Mouse (Mus musculus) kidney, adult 11 months (tissue): ENCODE measurements around the gene Trappc11.
A peak's percentile ranks its signal among the peaks of the same experiment; 100 is the strongest.

ENCODE experiments used
- DNase-seq: peaks from one replicate; pipeline ENCODE4 v3.0.0; 2022

Trappc11 gene

GRCm38 (mm10) chr8:47533344-47534125 lies at the start of gene Trappc11, which contains the start of gene Rwdd4a:
Trappc11 (minus strand) TSS chr8:47533470.
Rwdd4a (plus strand) TSS chr8:47533664.
- peak; percentile 99 for DNase-seq

GRCm38 (mm10) chr8:47581454-47581853 lies 48.2 kb upstream of the Trappc11 start:
- no peak for DNase-seq

GRCm38 (mm10) chr8:47573482-47573881 lies 40.2 kb upstream of the Trappc11 start:
- DNase-seq = no peak

DNA sequence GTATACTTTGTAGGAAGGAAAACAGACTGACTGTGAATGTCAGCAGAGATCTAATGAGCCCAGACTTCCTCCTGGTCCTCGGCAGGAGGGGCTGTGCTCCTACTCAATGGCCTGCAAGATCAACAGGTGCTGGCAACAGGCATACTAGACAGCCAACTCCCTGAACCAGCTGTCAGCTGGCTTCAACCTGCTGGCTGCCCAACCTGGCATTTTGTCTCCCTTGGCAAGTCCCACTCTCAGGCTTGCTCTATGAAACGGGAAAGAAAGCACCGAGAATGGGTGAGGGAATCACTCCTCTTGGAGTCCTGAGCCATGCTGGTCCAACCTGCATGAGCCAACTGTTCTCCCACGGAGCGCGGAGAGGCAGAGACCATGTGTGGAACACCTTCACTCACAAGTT lies 36.9 kb upstream of the Trappc11 start:
- no peak for DNase-seq

DNA sequence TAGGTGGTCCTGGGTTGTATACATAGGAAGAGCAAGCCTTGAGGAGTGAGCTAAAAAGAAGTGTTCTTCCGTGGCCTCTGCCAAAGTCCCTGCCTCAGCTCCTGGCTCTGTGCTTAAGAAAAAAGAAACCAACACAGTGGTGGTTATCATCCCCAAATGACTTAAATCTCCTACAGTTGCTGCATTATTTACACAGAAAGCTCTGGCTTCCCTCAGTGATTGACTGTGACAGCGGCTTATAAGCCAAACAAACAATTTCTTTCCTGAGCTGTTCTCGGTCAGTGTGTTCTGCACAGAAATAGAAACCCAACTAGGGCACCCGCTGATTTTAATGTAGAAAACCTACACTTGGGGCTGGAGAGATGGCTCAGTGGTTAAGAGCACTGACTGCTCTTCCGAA lies 34.8 kb upstream of the Trappc11 start:
- no peak for DNase-seq

DNA sequence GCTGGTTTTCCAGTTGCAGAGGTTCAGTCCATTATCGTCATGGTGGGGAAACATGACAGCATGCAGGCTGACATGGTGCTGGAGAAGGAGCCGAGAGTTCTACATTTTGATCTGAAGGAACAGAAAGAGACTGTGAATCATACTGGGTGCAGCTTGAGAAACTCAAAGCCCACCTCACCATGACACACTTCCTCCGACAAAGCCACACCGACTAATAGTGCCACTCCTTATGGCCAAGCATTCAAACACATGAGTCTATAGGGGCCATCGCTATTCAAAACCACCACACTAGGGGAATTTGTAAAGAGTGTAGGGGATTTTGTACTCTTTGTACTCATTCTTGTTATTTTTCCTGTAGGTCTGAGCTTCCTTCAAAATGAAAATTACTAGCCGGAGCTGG lies 33.3 kb upstream of the Trappc11 start:
- no peak for DNase-seq

GRCm38 (mm10) chr8:47560801-47561200 lies 27.5 kb upstream of the Trappc11 start:
- no peak for DNase-seq

DNA sequence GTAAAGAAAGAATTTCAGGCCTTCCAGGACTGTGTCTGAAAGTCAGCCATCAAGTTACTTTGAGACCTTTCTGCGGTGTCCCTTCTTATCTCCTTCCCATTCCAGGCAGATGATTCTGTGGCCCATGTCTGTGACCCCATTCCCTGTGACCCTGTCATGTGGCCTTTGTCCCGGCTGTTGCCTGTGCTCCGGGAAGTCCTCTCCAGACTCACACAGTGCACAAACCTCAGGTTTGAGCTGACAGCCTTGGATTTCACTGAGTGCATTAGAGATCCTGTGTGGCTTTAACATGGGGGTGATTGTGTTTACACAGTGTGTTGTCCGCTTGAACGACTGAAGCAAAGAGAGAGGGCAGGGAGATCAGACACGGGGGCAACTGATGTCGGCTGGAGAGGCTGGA lies 25.0 kb upstream of the Trappc11 start:
- no peak for DNase-seq

DNA sequence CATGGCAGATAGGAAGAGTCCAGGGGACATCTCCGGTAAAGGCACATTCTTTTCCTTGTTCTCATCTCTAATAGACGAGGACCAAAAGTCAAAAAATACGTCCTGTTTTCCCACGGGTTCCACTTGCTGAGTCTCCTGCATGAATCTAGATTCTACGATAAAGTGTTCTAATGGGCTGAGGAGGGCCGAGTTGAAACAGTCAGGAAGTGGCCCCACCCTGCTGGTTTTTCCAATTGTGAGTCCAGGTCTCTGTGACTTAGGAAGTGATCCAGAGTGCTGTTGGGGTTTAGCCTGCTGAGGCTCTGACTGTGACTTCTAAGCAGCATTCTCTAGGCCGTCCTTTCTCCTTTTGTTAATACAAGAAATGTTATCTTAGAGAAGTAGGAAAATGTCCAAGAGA lies 23.2 kb upstream of the Trappc11 start:
- DNase-seq = no peak

DNA sequence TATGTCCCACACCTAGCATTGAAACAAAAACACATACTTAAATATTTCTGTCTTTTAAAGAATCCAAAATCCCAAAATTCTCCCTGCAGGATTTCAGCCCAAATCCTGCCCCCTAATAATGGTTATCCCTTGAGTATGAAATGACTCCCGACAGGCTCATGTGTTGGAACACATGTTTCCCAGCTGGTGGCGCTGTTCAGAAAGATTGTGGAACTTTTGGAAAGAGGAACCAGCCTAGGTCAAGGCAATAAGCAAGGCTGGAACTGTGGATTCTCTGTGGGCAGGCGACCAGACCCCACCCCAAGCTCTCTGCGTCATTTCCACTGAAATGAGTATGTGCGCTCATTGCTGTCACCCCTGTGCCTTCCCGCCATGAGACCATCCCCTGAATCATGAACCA lies 20.3 kb upstream of the Trappc11 start:
- DNase-seq = no peak

- DNase-seq = no peak
Measured at GRCm38 (mm10) chr8:47547102-47547501, 13.8 kb upstream of the Trappc11 start.

- no peak for DNase-seq
Measured at GRCm38 (mm10) chr8:47544094-47544493, 10.8 kb upstream of the Trappc11 start.

DNA sequence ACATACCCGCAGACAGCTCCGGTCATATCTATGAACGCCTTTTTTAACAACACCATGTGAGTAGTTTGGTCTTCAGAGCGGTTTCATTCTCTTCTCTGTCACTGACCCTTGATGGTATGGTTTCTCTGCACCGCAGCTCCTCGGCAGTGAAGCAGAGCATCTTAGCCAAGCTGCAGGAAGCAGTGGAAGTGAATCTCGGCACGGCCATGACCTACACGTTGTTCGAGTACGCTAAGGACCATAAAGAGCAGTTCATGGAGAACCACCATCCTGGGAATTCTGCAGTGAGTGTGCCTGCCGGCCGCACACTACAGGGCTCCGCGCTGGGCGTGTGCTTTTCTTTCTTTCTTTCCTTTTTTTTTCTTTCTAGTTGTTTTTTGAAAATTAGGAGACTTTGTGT lies 9.5 kb upstream of the Trappc11 start:
- no peak for DNase-seq

GRCm38 (mm10) chr8:47538323-47538722 lies 5.1 kb upstream of the Trappc11 start:
- peak; percentile 33 for DNase-seq

DNA sequence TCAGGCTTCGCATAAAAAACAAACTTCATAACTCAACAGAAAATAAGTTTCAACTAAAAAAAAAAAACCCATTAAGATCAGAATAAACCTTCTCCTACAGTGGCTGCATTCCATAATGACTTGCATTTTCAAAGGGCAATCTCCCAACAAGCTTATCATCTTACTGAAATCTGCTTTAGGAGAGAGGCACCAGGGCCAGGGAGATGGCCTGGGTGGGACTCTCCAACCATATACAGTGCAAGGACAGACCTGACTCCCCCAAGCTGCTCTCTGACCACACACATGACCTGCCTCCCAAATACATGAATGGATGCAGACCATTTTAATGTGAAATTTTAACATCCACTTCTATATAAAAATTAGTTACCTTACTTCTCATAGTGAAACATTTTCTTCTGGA lies 5.2 kb downstream of the Trappc11 start:
- no peak for DNase-seq

GRCm38 (mm10) chr8:47513601-47514000 lies 19.7 kb downstream of the Trappc11 start:
- no peak for DNase-seq

- no peak for DNase-seq
Measured at GRCm38 (mm10) chr8:47510930-47511329, 22.3 kb downstream of the Trappc11 start.

GRCm38 (mm10) chr8:47505431-47505830 lies 27.8 kb downstream of the Trappc11 start:
- no peak for DNase-seq

- DNase-seq = no peak
Measured at GRCm38 (mm10) chr8:47502546-47502945, 30.7 kb downstream of the Trappc11 start.

- DNase-seq = no peak
Measured at GRCm38 (mm10) chr8:47501994-47502393, 31.3 kb downstream of the Trappc11 start.

GRCm38 (mm10) chr8:47495428-47495827 lies 37.8 kb downstream of the Trappc11 start:
- no peak for DNase-seq

- no peak for DNase-seq
Measured at GRCm38 (mm10) chr8:47494602-47495153, 38.6 kb downstream of the Trappc11 start.

DNA sequence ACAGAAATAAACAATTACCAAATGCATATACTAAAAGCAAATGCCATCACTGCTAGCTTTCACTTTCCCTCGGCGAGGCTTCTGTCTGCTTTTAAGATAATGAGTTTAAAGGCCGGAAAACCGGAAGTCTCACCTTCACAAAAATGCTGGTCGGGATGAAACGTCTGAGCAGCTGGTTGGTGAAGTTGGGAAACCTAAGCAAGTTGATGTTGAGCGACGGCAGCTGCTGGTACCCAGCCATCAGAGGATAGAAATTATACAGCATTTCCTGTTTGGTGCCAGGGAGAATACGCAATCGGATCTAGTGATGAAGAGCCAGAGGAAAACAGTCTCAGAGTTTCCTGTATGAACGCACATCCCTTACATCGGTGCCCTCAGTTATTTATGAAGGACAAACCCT lies 40.2 kb downstream of the Trappc11 start:
- no peak for DNase-seq

DNA sequence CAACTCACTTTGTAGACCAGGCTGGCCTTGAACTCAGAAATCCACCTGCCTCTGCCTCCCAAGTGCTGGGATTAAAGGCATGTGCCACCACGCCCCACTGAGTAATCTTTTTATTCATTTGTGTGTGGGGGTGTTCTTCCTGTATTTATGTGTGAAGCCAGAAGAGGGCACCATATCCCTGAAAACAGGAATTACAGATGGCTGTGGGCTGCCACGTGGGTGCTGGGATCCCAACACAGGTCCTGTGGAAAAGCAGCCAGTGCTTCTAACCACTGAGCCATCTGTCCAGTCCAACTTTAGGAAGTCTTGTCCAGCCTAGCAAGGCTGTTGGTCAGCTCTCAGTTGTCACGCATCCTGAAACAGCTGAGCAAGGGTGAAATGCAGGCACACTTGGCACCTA lies 46.0 kb downstream of the Trappc11 start:
- DNase-seq = no peak
